Mouse (Mus musculus) gastrocnemius, postnatal 10 days (tissue): ENCODE data around the gene Stat4. TPM values are rescaled to one million over a fixed set of nuclear protein-coding genes. Genes with fewer than 3 reads are reported as not detected.

ENCODE experiments used
- DNase-seq: peaks from one replicate; pipeline ENCODE4 v3.0.0; 2021; ENCODE audit warnings: mixed read lengths
- total RNA-seq, 2 experiments: library from RNA; stranded (reverse); gene quantifications; 2 replicates each; pipeline ENCODE4 v1.2.3; 2021

The Stat4 gene
- total RNA-seq, 2 experiments from 2014 or later, result 0.12 to 0.43 TPM

DNA sequence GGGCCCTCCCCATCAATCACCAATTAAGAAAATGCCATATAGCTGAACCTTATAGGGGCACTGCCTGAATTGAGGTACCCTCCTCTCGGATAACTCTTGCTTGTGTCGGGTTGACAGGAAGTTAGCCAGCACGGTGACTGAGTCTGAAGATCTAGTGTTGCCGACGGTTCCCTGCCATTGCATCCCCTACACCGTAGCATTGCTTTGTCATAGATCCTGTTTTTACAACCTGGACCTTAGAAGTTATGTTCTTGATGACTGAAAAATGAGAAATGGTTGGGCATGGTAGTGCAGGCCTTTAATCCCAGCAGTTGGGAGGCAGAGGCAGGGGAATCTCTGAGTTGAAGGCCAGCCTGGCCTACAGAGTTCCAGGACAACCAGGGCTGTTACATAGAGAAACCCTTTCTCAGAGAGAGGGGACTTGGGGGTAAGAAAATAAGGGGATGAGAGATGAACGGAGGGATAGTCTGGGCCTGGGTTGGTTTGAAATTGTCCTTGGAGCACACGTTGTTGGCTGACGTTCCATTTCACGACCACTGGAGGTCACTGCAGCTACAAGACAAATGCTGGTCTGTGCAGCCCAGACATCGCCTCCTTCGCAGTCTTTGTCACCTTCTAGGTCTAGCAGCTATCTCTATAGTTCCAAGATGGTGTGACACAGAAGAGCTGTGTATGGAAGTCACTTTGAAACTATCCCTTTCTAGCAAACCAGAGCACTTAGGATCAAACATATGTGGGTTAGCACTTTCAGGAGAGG is 159.4 kb downstream of the Stat4 start:
- peak; percentile 50 for DNase-seq

- no peak for DNase-seq
These were observed 160.5 kb downstream of the Stat4 start for GRCm38 (mm10) chr1:52147431-52147830.

DNA sequence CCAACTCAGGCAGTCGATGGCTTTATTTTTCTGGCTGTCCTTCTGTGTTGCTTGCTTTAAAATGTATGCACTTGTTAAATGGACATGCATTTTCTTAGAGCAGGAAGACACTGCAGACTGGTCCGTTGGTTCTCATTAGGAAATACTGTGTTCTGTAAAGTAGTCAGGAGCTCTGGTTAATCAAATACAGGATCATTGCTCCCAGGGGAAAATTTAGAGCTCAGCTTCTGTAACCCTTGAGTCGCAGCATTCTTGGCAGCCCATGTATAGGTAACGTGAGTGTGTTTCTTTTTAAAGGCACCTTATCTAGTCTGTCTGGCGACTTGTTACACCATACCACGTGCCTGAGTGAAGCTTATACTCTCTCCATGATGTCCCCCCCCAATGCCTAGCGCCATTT is 161.2 kb downstream of the Stat4 start:
- DNase-seq, result no peak

- DNase-seq, result no peak
These were observed 161.7 kb downstream of the Stat4 start for GRCm38 (mm10) chr1:52148696-52149095.

DNA sequence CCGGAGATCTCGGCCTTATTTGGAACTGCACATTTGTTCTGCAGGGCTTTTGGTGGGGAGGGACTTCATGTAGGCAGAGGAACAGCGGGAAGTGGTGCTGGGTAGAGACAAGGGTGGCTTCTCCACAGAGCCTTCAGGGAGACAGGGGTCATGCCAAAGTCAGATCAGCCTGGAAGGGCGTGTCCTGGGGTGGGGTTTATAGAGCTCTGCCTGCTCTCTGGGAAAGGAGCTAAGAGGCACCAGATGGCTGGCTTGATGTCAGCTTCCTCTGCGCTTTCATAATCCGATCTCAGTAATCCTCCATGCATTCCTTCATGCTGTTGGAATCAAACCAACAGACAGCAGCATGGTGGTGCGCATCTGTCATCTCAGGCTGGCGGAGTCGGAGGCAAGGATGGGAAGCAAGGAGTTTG is 163.0 kb downstream of the Stat4 start:
- peak; percentile 47 for DNase-seq

DNA sequence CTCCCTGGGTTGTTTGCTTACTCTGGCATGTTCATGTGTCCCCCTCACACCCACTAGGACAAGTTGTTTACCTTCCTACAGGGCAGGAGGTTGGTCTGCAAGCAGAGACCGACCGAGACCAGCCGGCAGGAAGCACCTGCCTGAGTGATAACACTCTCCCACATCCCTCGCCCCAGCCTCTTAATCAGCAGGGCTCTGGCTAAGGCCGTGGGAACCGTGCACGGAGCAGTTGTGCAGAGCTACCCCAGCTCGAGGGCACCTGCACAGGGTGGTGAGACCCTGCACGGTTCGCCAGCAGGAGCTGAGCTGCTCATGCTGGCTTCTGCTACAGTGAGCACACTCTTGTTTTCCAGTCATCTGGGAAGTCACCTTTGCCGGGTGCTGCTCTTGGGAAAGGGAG is 163.7 kb downstream of the Stat4 start:
- DNase-seq, result no peak

- DNase-seq, result no peak
These were observed 164.2 kb downstream of the Stat4 start for GRCm38 (mm10) chr1:52151166-52151565.

GRCm38 (mm10) chr1:52152369-52152768 is 165.4 kb downstream of the Stat4 start:
- no peak for DNase-seq

- DNase-seq, result no peak
These were observed 166.0 kb downstream of the Stat4 start for GRCm38 (mm10) chr1:52152936-52153335.

- peak; percentile 28 for DNase-seq
These were observed 167.9 kb downstream of the Stat4 start for GRCm38 (mm10) chr1:52154890-52155289.

DNA sequence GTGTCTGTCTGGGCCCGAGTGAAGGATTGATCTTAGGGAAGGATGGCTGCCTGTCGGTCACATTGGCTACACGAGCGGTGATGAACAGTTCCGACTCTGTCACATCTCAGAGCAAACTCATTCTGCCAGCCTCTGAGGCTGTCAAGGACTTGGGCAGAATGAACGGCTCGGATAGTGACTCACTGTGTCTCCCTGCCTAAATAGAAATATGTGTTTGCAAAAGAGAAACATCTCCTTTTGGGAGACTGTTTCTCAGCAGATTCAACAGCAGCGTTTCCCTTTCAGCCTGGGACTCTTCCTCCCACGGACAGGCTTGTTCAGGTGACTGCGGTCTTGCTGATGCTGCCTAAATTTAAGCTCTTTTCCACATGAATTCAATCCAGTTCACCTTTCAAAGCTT is 169.4 kb downstream of the Stat4 start:
- DNase-seq, result no peak

Other genes with a start within 250 kb of the Stat4 start
- gene Myo1b, start 71.1 kb upstream of the Stat4 start, total RNA-seq, result 10 to 100 TPM; 32.1 to 50.0 TPM
- gene Stat1, start 132.3 kb downstream of the Stat4 start, total RNA-seq, result 10 to 100 TPM; 12.5 to 15.4 TPM
- gene Gls, start 246.1 kb downstream of the Stat4 start, total RNA-seq, result 10 to 100 TPM; 54.6 to 59.3 TPM